Mouse (Mus musculus) kidney, postnatal 0 days (tissue): Measurements from ENCODE around the gene Slc26a5. TPM values are rescaled to one million over a fixed set of nuclear protein-coding genes. Genes with fewer than 3 reads are reported as not detected.
A peak's percentile ranks its signal among the peaks of the same experiment; 100 is the strongest.

Experiments used
- ATAC-seq: fragments of 200-750 bp; cut with Nextera tagmentation; replicated peaks from 2 replicates; pipeline ENCODE4 v1.8.0; 2017; ENCODE audit warnings: low read depth, moderate number of reproducible peaks, moderate TSS enrichment, moderate library complexity; ENCODE audit not compliant: low FRiP score
- DNase-seq: peaks from one replicate; pipeline ENCODE4 v3.0.0-alpha.2; 2016; ENCODE audit warnings: low spot score
- H3K27ac ChIP-seq: fragments of 300-500 bp; sonication (generic); 2 replicates; pipeline ENCODE4 v1.5.1; 2014; ENCODE audit warnings: mild to moderate bottlenecking
- H3K27me3 ChIP-seq: fragments of 300-500 bp; sonication (generic); 2 replicates; pipeline ENCODE4 v1.6.1; 2014; ENCODE audit warnings: low read length, mixed read lengths; ENCODE audit not compliant: insufficient read depth
- H3K36me3 ChIP-seq: fragments of 300-500 bp; sonication (generic); 2 replicates; pipeline ENCODE4 v1.6.1; 2014; ENCODE audit warnings: low read length, mixed read lengths; ENCODE audit not compliant: insufficient read depth
- H3K4me1 ChIP-seq: fragments of 300-500 bp; sonication (generic); replicated peaks from 2 replicates; pipeline ENCODE4 v1.6.1; 2014; ENCODE audit warnings: antibody characterized with exemption, low read length, mixed read lengths; ENCODE audit not compliant: insufficient read depth
- H3K4me2 ChIP-seq: fragments of 300-500 bp; sonication (generic); 2 replicates; pipeline ENCODE4 v1.6.1; 2014; ENCODE audit warnings: mild to moderate bottlenecking, low read length, moderate library complexity, mixed read lengths
- H3K4me3 ChIP-seq: fragments of 300-500 bp; sonication (generic); replicated peaks from 2 replicates; pipeline ENCODE4 v1.5.1; 2014; ENCODE audit warnings: low read depth, low read length
- H3K9ac ChIP-seq: fragments of 300-500 bp; sonication (generic); 2 replicates; pipeline ENCODE4 v1.6.1; 2014; ENCODE audit warnings: low read depth, low read length
- H3K9me3 ChIP-seq: fragments of 300-500 bp; sonication (generic); replicated peaks from 2 replicates; pipeline ENCODE4 v1.6.1; 2016; ENCODE audit warnings: low read length, inconsistent platforms, mixed read lengths
- CTCF ChIP-seq: IDR thresholded peaks from 2 replicates; pipeline ENCODE4 v1.5.1; 2016; ENCODE audit warnings: antibody characterized with exemption, low read depth, mild to moderate bottlenecking, moderate library complexity
- WGBS: fragments of 180-500 bp; shearing (Covaris S2); extraction: QIAGEN DNeasy Blood & Tissue Kit; methylation state at CpG from one replicate; pipeline ENCODE4 v1.1.7; 2014; 5-methylcytosine and 5-hydroxymethylcytosine counted together
- polyA plus RNA-seq: library from polyadenylated mRNA; unstranded; fragments of >200 nt; fragmentation: Nextera tagmentation; extraction: Ambion mirVana; gene quantifications from 2 replicates; pipeline ENCODE4 v1.2.1, GENCODE M21; 2015

Gene Slc26a5
- polyA plus RNA-seq, 1 experiment from 2014 or later = not detected

DNA sequence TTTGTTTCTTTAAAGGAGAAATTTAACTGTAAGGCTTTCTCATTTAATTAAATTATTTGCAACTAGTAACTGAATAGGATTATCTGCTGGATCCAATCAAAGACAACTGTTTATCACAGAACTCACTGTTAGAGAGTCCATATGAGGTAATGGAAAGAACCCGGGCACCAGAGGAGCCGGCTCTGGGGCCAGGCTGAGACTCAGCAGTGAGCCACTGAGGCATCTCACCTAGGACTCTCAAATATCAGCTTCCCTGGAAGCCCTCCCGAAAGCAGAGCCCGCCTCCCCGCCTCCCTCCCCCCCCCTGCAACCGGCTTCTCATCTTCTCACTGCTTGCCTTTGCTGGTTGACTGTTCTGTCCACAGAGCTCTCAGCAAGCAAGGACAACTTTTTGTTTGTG is 37.8 kb downstream of the Slc26a5 start:
- H3K4me1 ChIP-seq = no peaks in the 10 kb centered on the region
- H3K36me3 ChIP-seq = no peaks in the 10 kb centered on the region
- ATAC-seq = no peak
- H3K9ac ChIP-seq = no peak overlapping the region
- no peak overlapping the region for H3K4me3 ChIP-seq
- peak; percentile 10 for DNase-seq
- H3K27me3 ChIP-seq = no peaks in the 10 kb centered on the region
- H3K9me3 ChIP-seq = no peaks in the 10 kb centered on the region
- no peak for TF ChIP-seq CTCF
- H3K27ac ChIP-seq = no peak overlapping the region
- WGBS = 12% methylated on average over 6 of the region's 6 CpGs
- H3K4me2 ChIP-seq = no peak overlapping the region

- TF ChIP-seq CTCF = no peak
- Histone ChIP-seq H3K4me3 (no peak overlapping the region), H3K27me3 (no peaks in the 10 kb centered on the region), H3K4me1 (no peaks in the 10 kb centered on the region), H3K27ac (no peak overlapping the region), H3K36me3 (no peaks in the 10 kb centered on the region), H3K9me3 (no peaks in the 10 kb centered on the region), H3K9ac (no peak overlapping the region), H3K4me2 (no peak overlapping the region)
- DNase-seq (no peak), ATAC-seq (no peak)
- WGBS = 22% methylated on average over 7 of the region's 7 CpGs
Measured at GRCm38 (mm10) chr5:21826370-21826769, 39.0 kb downstream of the Slc26a5 start.

- 58% methylated on average over 1 of the region's 1 CpGs for WGBS
- DNase-seq = peak; percentile 33
- ATAC-seq = no peak
- no peaks in the 10 kb centered on the region for H3K4me1 ChIP-seq
- no peak overlapping the region for H3K9ac ChIP-seq
- H3K27me3 ChIP-seq = no peaks in the 10 kb centered on the region
- peak; percentile 75 for TF ChIP-seq CTCF
- no peaks in the 10 kb centered on the region for H3K9me3 ChIP-seq
- H3K36me3 ChIP-seq = no peaks in the 10 kb centered on the region
- H3K27ac ChIP-seq = no peak overlapping the region
- no peak overlapping the region for H3K4me2 ChIP-seq
- H3K4me3 ChIP-seq = no peak overlapping the region
Measured at GRCm38 (mm10) chr5:21813994-21814393, 51.4 kb downstream of the Slc26a5 start.

DNA sequence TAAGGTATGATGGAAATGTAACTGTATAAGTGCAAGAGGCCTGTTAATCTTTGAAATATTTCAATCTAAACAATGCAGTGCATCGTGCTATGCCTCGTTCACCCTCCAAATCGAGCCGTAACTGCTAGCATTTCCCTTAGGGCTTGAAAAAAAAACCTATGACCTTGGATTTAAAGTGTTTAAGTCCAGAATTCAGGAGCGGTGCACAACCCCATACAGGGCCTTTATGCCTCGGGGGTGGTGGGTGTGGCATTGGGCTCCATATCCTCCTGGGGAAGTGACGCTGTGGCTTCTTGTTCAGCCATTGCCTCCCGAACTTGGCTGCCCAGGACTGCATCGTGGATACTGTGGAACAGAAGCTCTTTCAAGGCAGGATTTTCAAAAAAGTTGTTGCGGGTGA is 54.5 kb downstream of the Slc26a5 start:
- Histone ChIP-seq H3K4me3 (no peak overlapping the region), H3K27ac (no peak overlapping the region), H3K9me3 (no peaks in the 10 kb centered on the region), H3K9ac (no peak overlapping the region), H3K27me3 (no peaks in the 10 kb centered on the region), H3K36me3 (no peaks in the 10 kb centered on the region), H3K4me1 (no peaks in the 10 kb centered on the region), H3K4me2 (no peak overlapping the region)
- TF ChIP-seq CTCF = no peak
- DNase-seq = no peak
- ATAC-seq = no peak
- WGBS = 73% methylated on average over 10 of the region's 10 CpGs

- Histone ChIP-seq H3K27ac (no peak overlapping the region), H3K9ac (no peak overlapping the region), H3K4me2 (no peak overlapping the region), H3K4me3 (no peak overlapping the region), H3K4me1 (no peaks in the 10 kb centered on the region), H3K9me3 (no peaks in the 10 kb centered on the region), H3K27me3 (no peaks in the 10 kb centered on the region), H3K36me3 (peaks cover 32% of the 10 kb centered on the region)
- DNase-seq = no peak
- TF ChIP-seq CTCF = no peak
- no peak for ATAC-seq
- WGBS = 76% methylated on average over 4 of the region's 4 CpGs
Measured at GRCm38 (mm10) chr5:21804837-21805236, 60.6 kb downstream of the Slc26a5 start.

DNA sequence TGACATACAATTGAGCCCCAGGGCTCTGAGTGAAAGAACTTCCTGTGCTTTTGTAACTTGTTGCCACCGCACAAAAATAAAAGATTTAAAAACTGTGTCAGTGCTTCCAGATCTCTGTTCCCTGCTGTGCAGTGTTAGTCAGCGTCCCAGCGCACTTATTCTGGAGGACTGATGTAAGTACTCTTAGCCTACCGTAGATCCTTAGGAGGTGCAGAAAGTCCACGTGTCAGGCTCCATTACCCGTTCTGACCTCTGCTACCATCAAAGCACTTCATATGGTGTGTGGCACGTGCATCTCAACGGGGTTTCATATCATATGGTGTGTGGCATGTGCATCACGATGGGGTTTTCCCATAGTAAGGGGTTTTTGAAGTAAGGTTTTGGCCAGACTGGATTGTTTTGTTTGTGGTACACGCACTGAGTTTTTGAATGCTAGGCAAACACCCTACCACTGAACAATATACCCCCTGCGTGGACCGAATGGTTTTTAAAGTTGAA is 61.7 kb downstream of the Slc26a5 start:
- 91% methylated on average over 12 of the region's 12 CpGs for whole genome bisulfite sequencing

DNA sequence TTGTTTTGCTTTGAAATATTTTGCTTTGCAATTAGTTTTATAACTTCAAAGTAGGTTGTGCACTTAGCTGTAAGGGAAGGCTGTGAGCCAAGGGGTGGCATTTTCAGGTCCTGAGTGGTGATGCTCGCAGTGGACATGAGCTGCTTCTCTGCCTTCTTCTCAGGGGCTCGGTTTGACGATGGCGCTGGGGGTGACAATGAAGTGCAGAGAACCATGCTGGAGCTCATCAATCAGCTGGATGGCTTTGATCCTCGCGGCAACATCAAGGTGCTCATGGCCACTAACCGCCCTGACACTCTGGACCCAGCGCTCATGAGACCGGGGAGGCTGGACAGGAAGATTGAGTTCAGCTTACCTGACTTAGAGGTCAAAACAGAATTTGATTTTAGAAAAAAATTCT is 62.5 kb downstream of the Slc26a5 start:
- no peaks in the 10 kb centered on the region for H3K27me3 ChIP-seq
- H3K9ac ChIP-seq = no peak overlapping the region
- DNase-seq = no peak
- no peaks in the 10 kb centered on the region for H3K4me1 ChIP-seq
- no peak overlapping the region for H3K4me2 ChIP-seq
- no peak for TF ChIP-seq CTCF
- ATAC-seq = no peak
- no peaks in the 10 kb centered on the region for H3K9me3 ChIP-seq
- H3K4me3 ChIP-seq = no peak overlapping the region
- peaks cover 39% of the 10 kb centered on the region for H3K36me3 ChIP-seq
- WGBS = 77% methylated on average over 9 of the region's 9 CpGs
- no peak overlapping the region for H3K27ac ChIP-seq

More for the DNA sequence above, 61.7 kb downstream of the Slc26a5 start:
- ATAC-seq (no peak), DNase-seq (no peak)
- no peak for TF ChIP-seq CTCF
- Histone ChIP-seq H3K36me3 (peaks cover 39% of the 10 kb centered on the region), H3K27ac (no peak overlapping the region), H3K4me3 (no peak overlapping the region), H3K27me3 (no peaks in the 10 kb centered on the region), H3K4me2 (no peak overlapping the region), H3K9me3 (no peaks in the 10 kb centered on the region), H3K9ac (no peak overlapping the region), H3K4me1 (no peaks in the 10 kb centered on the region)
